Mouse (Mus musculus) forebrain, embryonic 14.5 days (tissue): ENCODE results near the gene Crocc2. TPM values are rescaled to one million over a fixed set of nuclear protein-coding genes. Genes with fewer than 3 reads are reported as not detected.

Experiments
- ATAC-seq: fragments of 200-750 bp; cut with Nextera tagmentation; 2 replicates; pipeline ENCODE4 v1.8.0; 2017; ENCODE audit warnings: mild to moderate bottlenecking, moderate library complexity
- DNase-seq: peaks from one replicate; pipeline ENCODE4 v3.0.0-alpha.2; 2015; ENCODE audit warnings: low spot score
- H3K27ac ChIP-seq: fragments of 300-500 bp; sonication (generic); 2 replicates; pipeline ENCODE4 v1.5.1; 2014; ENCODE audit warnings: low read depth, mild to moderate bottlenecking, control low read depth, low read length, moderate library complexity
- H3K27me3 ChIP-seq: fragments of 300-500 bp; sonication (generic); replicated peaks from 2 replicates; pipeline ENCODE4 v1.6.1; 2014; ENCODE audit warnings: low read length, control low read depth, mixed read lengths; ENCODE audit not compliant: control insufficient read depth, insufficient read depth
- H3K36me3 ChIP-seq: fragments of 300-500 bp; sonication (generic); 2 replicates; pipeline ENCODE4 v1.6.1; 2014; ENCODE audit warnings: low read length, control low read depth; ENCODE audit not compliant: control insufficient read depth, insufficient read depth
- H3K4me1 ChIP-seq: fragments of 300-500 bp; sonication (generic); 2 replicates; pipeline ENCODE4 v1.6.1; 2014; ENCODE audit warnings: antibody characterized with exemption, low read length, control low read depth; ENCODE audit not compliant: control insufficient read depth, insufficient read depth
- H3K4me2 ChIP-seq: fragments of 300-500 bp; sonication (generic); 2 replicates; pipeline ENCODE4 v1.6.1; 2014; ENCODE audit warnings: mild to moderate bottlenecking, control low read depth, low read length
- H3K4me3 ChIP-seq: fragments of 300-500 bp; sonication (generic); 2 replicates; pipeline ENCODE4 v1.5.1; 2014; ENCODE audit warnings: low read depth, low read length, control low read depth
- H3K9ac ChIP-seq: fragments of 300-500 bp; sonication (generic); 2 replicates; pipeline ENCODE4 v1.6.1; 2014; ENCODE audit warnings: mild to moderate bottlenecking, low read length, control low read depth, moderate library complexity
- H3K9me3 ChIP-seq: fragments of 300-500 bp; sonication (generic); replicated peaks from 2 replicates; pipeline ENCODE4 v1.6.1; 2016; ENCODE audit warnings: low read length, control low read depth, mixed read lengths; ENCODE audit not compliant: control insufficient read depth
- WGBS: fragments of 180-500 bp; shearing (Covaris S2); extraction: QIAGEN DNeasy Blood & Tissue Kit; methylation state at CpG from one replicate; pipeline ENCODE4 v1.1.7; 2014; 5-methylcytosine and 5-hydroxymethylcytosine counted together
- polyA plus RNA-seq: library from polyadenylated mRNA; unstranded; fragments of >200 nt; fragmentation: Nextera tagmentation; extraction: Ambion mirVana; gene quantifications from 2 replicates; pipeline ENCODE4 v1.2.1, GENCODE M21; 2014

Crocc2 gene
- polyA plus RNA-seq, 1 experiment from 2014 or later: 0.19 TPM

- Histone ChIP-seq H3K4me2 (no peak overlapping the region), H3K4me3 (no peak overlapping the region), H3K9ac (no peak overlapping the region), H3K9me3 (no peaks in the 10 kb centered on the region), H3K4me1 (no peaks in the 10 kb centered on the region; the same call in 1 of the 2 replicates), H3K27me3 (no peaks in the 10 kb centered on the region), H3K27ac (peak overlapping the region; percentile 11; the same call in 1 of the 2 replicates), H3K36me3 (no peaks in the 10 kb centered on the region)
- DNase-seq (no peak), ATAC-seq (no peak)
- WGBS: 68% methylated on average over 9 of the region's 9 CpGs
Observed at GRCm38 (mm10) chr1:93216839-93217497, 48.4 kb downstream of the Crocc2 start.

- 50% methylated on average over 7 of the region's 7 CpGs for WGBS
- no peak overlapping the region for H3K4me3 ChIP-seq
- DNase-seq (no peak), ATAC-seq (no peak)
- H3K9me3 ChIP-seq: no peaks in the 10 kb centered on the region
- no peaks in the 10 kb centered on the region for H3K36me3 ChIP-seq
- no peaks in the 10 kb centered on the region; the same call in 1 of the 2 replicates for H3K4me1 ChIP-seq
- H3K9ac ChIP-seq: no peak overlapping the region
- no peaks in the 10 kb centered on the region for H3K27me3 ChIP-seq
- no peak overlapping the region for H3K27ac ChIP-seq
- H3K4me2 ChIP-seq: no peak overlapping the region
Observed at GRCm38 (mm10) chr1:93217530-93217929, 49.0 kb downstream of the Crocc2 start.

GRCm38 (mm10) chr1:93220776-93221175 lies 52.3 kb downstream of the Crocc2 start:
- no peak overlapping the region for H3K9ac ChIP-seq
- 49% methylated on average over 7 of the region's 7 CpGs for WGBS
- no peak overlapping the region for H3K4me2 ChIP-seq
- ATAC-seq (no peak), DNase-seq (no peak)
- no peaks in the 10 kb centered on the region for H3K36me3 ChIP-seq
- 0 out of 2 replicates have a peak, but pooled peaks cover 2% of the 10 kb centered on the region for H3K27me3 ChIP-seq
- no peak overlapping the region for H3K27ac ChIP-seq
- H3K4me1 ChIP-seq: no peaks in the 10 kb centered on the region; the same call in 1 of the 2 replicates
- H3K4me3 ChIP-seq: no peak overlapping the region
- no peaks in the 10 kb centered on the region for H3K9me3 ChIP-seq

- ATAC-seq (no peak), DNase-seq (no peak)
- no peak overlapping the region for H3K27ac ChIP-seq
- H3K4me2 ChIP-seq: no peak overlapping the region
- H3K4me1 ChIP-seq: no peaks in the 10 kb centered on the region
- no peaks in the 10 kb centered on the region for H3K36me3 ChIP-seq
- H3K27me3 ChIP-seq: 0 out of 2 replicates have a peak, but pooled peaks cover 2% of the 10 kb centered on the region
- H3K4me3 ChIP-seq: no peak overlapping the region
- H3K9me3 ChIP-seq: no peaks in the 10 kb centered on the region
- H3K9ac ChIP-seq: no peak overlapping the region
- WGBS: 6% methylated on average over 18 of the region's 18 CpGs
Observed at GRCm38 (mm10) chr1:93223972-93224371, 55.4 kb downstream of the Crocc2 start.

- Histone ChIP-seq H3K9ac (no peak overlapping the region), H3K9me3 (no peaks in the 10 kb centered on the region), H3K36me3 (no peaks in the 10 kb centered on the region), H3K27ac (no peak overlapping the region), H3K4me3 (no peak overlapping the region), H3K4me2 (no peak overlapping the region), H3K4me1 (no peaks in the 10 kb centered on the region), H3K27me3 (0 out of 2 replicates have a peak, but pooled peaks cover 2% of the 10 kb centered on the region)
- 42% methylated on average over 4 of the region's 4 CpGs for WGBS
- no peak for DNase-seq
- no peak for ATAC-seq
Observed at GRCm38 (mm10) chr1:93225226-93225625, 56.7 kb downstream of the Crocc2 start.

GRCm38 (mm10) chr1:93225731-93226520 lies 57.4 kb downstream of the Crocc2 start:
- Histone ChIP-seq H3K4me3 (no peak overlapping the region), H3K27ac (no peak overlapping the region), H3K9ac (no peak overlapping the region), H3K27me3 (0 out of 2 replicates have a peak, but pooled peaks cover 2% of the 10 kb centered on the region), H3K4me1 (no peaks in the 10 kb centered on the region), H3K36me3 (no peaks in the 10 kb centered on the region), H3K9me3 (no peaks in the 10 kb centered on the region), H3K4me2 (no peak overlapping the region)
- no peak for DNase-seq
- no peak for ATAC-seq
- 86% methylated on average over 5 of the region's 5 CpGs for WGBS

- ATAC-seq: peak; percentile 37; the same call in 1 of the 2 replicates
- Histone ChIP-seq H3K27ac (no peak overlapping the region), H3K9me3 (no peaks in the 10 kb centered on the region), H3K4me2 (no peak overlapping the region), H3K36me3 (no peaks in the 10 kb centered on the region), H3K4me3 (no peak overlapping the region), H3K27me3 (0 out of 2 replicates have a peak, but pooled peaks cover 2% of the 10 kb centered on the region), H3K9ac (no peak overlapping the region), H3K4me1 (no peaks in the 10 kb centered on the region)
- DNase-seq: no peak
- 74% methylated on average over 7 of the region's 7 CpGs for WGBS
Observed at GRCm38 (mm10) chr1:93227303-93227975, 58.9 kb downstream of the Crocc2 start.

GRCm38 (mm10) chr1:93227976-93228365 lies 59.4 kb downstream of the Crocc2 start:
- no peak overlapping the region for H3K27ac ChIP-seq
- no peak for ATAC-seq
- WGBS: 96% methylated on average over 7 of the region's 7 CpGs

More at GRCm38 (mm10) chr1:93227976-93228365, 59.4 kb downstream of the Crocc2 start:
- no peaks in the 10 kb centered on the region for H3K36me3 ChIP-seq
- no peak overlapping the region for H3K4me2 ChIP-seq
- no peak for DNase-seq
- no peaks in the 10 kb centered on the region for H3K9me3 ChIP-seq
- H3K4me1 ChIP-seq: no peaks in the 10 kb centered on the region
- H3K9ac ChIP-seq: no peak overlapping the region
- H3K27me3 ChIP-seq: 0 out of 2 replicates have a peak, but pooled peaks cover 2% of the 10 kb centered on the region
- no peak overlapping the region for H3K4me3 ChIP-seq
